Mouse (Mus musculus): Measurements from ENCODE around the gene Calr.

The Calr gene

DNA sequence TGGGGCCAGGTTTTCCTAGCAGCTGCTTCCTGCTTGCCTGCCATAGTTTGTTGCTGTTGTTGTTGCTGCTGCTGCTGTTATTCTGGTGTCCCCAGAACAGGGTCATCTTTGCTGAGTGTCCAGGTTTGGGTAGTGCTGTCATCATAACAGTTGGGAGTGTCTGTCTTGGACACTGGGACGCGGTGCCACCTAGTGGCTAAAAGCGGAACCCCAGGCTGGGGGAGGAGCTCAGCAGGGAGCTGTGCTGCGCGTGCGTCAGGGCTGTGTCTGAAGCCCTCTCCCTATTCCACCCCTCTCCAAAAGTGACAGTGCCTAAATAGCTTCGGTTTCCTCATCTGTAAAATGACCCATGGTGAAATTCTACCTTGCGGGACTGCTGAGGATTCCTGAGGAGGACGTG lies 31.2 kb downstream of the Calr start:
- DNase-seq (ENCODE audit: low spot score), result peak; percentile 87

GRCm38 (mm10) chr8:84814555-84815441 lies 31.9 kb downstream of the Calr start:
- DNase-seq (ENCODE audit: low spot score), result no peak

DNA sequence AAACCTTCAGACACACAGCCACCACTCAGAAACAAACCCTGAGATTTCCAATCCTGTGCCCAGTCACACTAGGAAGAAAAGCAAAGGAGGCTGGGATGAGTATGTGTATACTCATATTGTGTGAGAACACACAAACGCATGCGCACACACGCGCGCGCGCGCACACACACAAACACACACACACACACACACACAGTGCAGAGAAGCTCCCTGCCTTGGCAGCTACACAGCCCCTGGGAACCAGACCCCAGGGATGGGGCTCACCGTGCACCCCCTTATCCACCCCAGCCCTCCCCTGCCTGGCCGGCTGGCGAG lies 32.5 kb downstream of the Calr start:
- no peak for DNase-seq (ENCODE audit: low spot score)

DNA sequence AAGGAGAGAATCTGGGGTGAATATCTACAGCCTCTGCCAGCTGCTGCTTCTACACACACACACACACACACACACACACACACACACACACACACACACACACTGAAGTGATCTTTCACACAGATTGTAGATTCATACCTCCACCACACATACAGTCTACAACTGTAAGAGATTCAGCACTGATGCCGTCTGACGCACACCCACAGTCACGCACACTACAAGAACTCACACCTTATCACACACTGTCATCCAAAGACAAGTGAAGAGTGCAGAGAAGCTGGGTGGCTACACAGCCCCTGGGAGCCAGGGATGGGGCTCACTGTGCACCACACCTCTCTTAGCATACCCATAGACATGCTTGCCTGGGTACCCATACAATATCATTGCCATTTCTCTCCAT lies 32.9 kb downstream of the Calr start:
- DNase-seq (ENCODE audit: low spot score), result no peak

- peak; percentile 79 for DNase-seq (ENCODE audit: low spot score)
Measured at GRCm38 (mm10) chr8:84813059-84813458, 33.7 kb downstream of the Calr start.

- DNase-seq (ENCODE audit: low spot score), result no peak
Measured at GRCm38 (mm10) chr8:84811303-84811702, 35.4 kb downstream of the Calr start.

- DNase-seq (ENCODE audit: low spot score), result peak; percentile 82
Measured at GRCm38 (mm10) chr8:84810896-84811295, 35.8 kb downstream of the Calr start.

- no peak for DNase-seq (ENCODE audit: low spot score)
Measured at GRCm38 (mm10) chr8:84809941-84810280, 36.8 kb downstream of the Calr start.

GRCm38 (mm10) chr8:84809109-84809940 lies 37.4 kb downstream of the Calr start:
- DNase-seq (ENCODE audit: low spot score), result no peak

DNA sequence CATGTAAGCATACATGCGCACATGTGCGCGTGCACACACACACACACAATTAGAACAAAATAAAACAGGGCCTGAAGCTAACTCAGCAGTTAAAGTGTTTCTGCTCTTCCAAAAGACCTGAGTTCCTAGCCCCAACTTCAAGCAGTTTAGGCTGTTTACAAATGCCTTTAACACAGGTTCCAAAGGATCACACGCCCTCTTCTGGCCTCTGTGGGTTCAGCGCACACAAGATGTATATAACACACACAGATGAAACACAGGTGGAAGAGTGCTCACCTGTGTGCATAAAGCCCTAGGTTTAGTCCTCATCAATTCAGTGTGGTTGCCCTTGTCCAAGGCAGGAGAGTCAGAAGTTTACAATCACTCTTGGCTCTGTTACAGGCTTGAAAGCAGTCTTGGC lies 40.7 kb downstream of the Calr start:
- no peak for DNase-seq (ENCODE audit: low spot score)

DNA sequence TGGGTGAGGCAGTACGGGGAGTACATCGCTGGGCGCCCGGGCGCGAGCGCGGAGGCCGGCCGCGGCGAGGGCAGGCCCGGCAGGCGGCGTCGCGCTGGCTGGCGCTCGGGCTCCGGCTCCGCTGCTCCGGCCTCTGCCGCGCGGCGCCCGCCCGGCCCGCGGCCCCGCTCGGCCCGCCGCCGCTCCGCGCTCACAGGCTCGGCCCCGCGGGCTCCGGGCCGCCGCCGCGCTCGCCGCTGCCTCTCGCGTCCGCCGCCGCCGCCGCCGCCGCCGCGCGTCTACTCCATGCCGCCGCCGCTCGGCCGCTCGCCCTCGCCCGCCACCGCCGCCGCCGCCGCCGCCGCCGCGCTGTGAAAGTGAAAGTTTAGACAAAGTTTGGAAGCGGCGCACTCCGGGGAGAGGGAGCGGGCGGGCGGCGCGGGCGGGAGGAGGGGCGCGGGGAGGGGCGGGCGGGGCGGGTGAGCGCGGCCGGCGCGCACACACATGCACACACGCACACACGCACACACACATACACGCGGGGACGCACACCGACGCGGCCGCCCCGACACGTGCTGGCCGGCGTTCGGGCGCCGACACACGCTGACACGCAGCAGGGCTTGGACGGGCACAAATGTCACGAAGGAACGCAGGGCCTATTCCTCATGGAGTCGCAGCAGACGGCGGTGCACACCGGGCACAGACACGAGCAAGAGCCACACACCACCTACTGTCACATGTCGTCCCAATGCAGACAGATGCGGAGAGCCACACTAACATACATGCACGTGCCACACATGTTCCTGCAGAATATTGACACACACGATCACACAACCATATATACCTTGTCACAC lies 46.5 kb downstream of the Calr start, which contains the start of gene Nfix:
Gene Nfix (minus strand): TSS at position 346 of the 833 bp plus-strand sequence.
- DNase-seq (ENCODE audit: low spot score), result peak; percentile 43

GRCm38 (mm10) chr8:84799136-84799931 lies 47.4 kb downstream of the Calr start:
- DNase-seq (ENCODE audit: low spot score), result peak; percentile 9

- no peak for DNase-seq (ENCODE audit: low spot score)
Measured at GRCm38 (mm10) chr8:84798446-84799135, 48.1 kb downstream of the Calr start.

DNA sequence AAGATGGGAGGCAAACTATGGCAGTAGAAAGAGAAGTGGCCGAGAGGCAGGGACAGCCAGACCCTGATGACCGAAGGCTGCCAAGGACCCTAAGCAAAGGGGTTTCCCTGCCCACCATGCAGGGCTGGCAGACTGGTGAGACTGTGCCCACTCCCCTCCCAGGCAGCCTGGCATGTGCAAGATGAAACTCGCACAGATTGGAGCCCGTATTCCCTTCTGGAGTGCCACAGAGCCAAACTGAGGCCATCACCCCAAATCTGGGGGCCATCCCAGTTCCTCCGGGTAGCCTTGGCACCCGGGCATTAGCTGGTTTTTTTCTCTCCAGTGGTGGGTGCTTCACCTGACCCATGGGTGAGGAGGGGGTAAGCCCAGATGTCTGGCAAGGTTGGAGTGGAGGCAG lies 48.8 kb downstream of the Calr start:
- DNase-seq (ENCODE audit: low spot score), result no peak

GRCm38 (mm10) chr8:84797256-84797797 lies 49.4 kb downstream of the Calr start:
- DNase-seq (ENCODE audit: low spot score), result no peak

DNA sequence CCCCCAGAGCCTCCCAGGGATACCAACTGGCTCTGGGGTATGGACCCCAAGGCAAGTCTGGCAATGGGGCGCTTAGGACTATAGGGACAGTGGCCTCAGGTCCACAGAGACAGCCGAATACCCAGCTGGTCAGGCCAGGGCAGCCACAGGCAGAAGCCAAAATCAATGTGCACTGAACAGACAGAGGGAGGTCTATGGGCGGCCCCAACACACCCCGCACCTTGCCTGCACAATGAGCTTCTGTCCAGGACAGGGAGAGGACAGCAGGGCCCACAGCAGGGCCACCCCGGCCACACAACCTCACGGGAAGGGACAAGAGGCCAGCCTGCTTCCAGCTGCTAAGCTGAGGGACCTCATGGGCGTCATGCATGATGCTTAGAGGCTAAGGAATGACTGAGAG lies 52.2 kb downstream of the Calr start:
- no peak for DNase-seq (ENCODE audit: low spot score)

- DNase-seq (ENCODE audit: low spot score), result no peak
Measured at GRCm38 (mm10) chr8:84793791-84794485, 52.8 kb downstream of the Calr start.

GRCm38 (mm10) chr8:84793134-84793533 lies 53.6 kb downstream of the Calr start:
- no peak for DNase-seq (ENCODE audit: low spot score)

- no peak for DNase-seq (ENCODE audit: low spot score)
Measured at GRCm38 (mm10) chr8:84792429-84792947, 54.2 kb downstream of the Calr start.
